Mouse (Mus musculus) hindbrain, embryonic 16.5 days (tissue): ENCODE measurements at regions not wholly inside any gene's neighbourhood (a gene's known extent, or its start where the extent isn't known, plus 50 kb on each side); places are given as distances from the start of the nearest gene placed in this dataset.

ENCODE experiments used
- ATAC-seq: fragments of 200-750 bp; cut with Nextera tagmentation; 2 replicates; pipeline ENCODE4 v1.8.0; 2017; ENCODE audit warnings: moderate TSS enrichment, moderate library complexity
- H3K27ac ChIP-seq: fragments of 300-500 bp; sonication (generic); 2 replicates; pipeline ENCODE4 v1.5.1; 2014; ENCODE audit warnings: low read depth, mild to moderate bottlenecking, control low read depth, low read length, moderate library complexity
- H3K27me3 ChIP-seq: fragments of 300-500 bp; sonication (generic); replicated peaks from 2 replicates; pipeline ENCODE4 v1.6.1; 2014; ENCODE audit warnings: low read length; ENCODE audit not compliant: control insufficient read depth, insufficient read depth
- H3K36me3 ChIP-seq: fragments of 300-500 bp; sonication (generic); 2 replicates; pipeline ENCODE4 v1.6.1; 2014; ENCODE audit warnings: mild to moderate bottlenecking, low read length, moderate library complexity, mixed read lengths; ENCODE audit not compliant: control insufficient read depth, insufficient read depth
- H3K4me1 ChIP-seq: fragments of 300-500 bp; sonication (generic); 2 replicates; pipeline ENCODE4 v1.6.1; 2014; ENCODE audit warnings: low read depth, low read length; ENCODE audit not compliant: control insufficient read depth, insufficient read depth
- H3K4me2 ChIP-seq: fragments of 300-500 bp; sonication (generic); 2 replicates; pipeline ENCODE4 v1.6.1; 2014; ENCODE audit warnings: mild to moderate bottlenecking, low read length, control low read depth, moderate library complexity
- H3K4me3 ChIP-seq: fragments of 300-500 bp; sonication (generic); 2 replicates; pipeline ENCODE4 v1.5.1; 2014; ENCODE audit warnings: mild to moderate bottlenecking, low read length, control low read depth, moderate library complexity
- H3K9ac ChIP-seq: fragments of 300-500 bp; sonication (generic); 2 replicates; pipeline ENCODE4 v1.6.1; 2014; ENCODE audit warnings: low read depth, mild to moderate bottlenecking, control low read depth, low read length, moderate library complexity
- H3K9me3 ChIP-seq: fragments of 300-500 bp; sonication (generic); 2 replicates; pipeline ENCODE4 v1.6.1; 2014; ENCODE audit warnings: mild to moderate bottlenecking, low read length, moderate library complexity; ENCODE audit not compliant: control insufficient read depth
- WGBS: fragments of 180-500 bp; shearing (Covaris S2); extraction: QIAGEN DNeasy Blood & Tissue Kit; methylation state at CpG from one replicate; pipeline ENCODE4 v1.1.7; 2014; 5-methylcytosine and 5-hydroxymethylcytosine counted together

DNA sequence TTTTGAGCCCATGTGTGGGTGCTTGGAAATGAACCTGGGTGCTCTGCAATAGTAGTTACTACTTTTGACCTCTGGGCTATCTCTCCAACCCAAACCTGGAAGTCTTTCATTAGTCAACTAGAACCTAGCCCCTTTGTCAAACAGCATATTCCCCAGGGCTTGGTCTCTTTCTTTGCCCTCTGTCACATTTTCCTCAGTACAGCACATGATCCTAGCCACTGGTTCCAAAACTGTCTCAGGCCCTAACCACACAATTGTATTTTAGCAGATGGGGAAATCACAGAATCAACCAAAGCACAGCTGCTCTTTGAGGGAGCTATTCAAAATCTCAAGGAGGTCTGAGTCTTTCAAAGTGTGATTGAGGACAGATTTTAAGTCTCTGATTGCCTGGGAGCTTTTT, 1155.5 kb downstream of the D3Ertd751e start:
- ATAC-seq: no peak
- Histone ChIP-seq H3K27me3 (no peaks in the 10 kb centered on the region), H3K4me2 (no peak overlapping the region), H3K36me3 (no peaks in the 10 kb centered on the region), H3K4me1 (no peaks in the 10 kb centered on the region), H3K9me3 (no peaks in the 10 kb centered on the region), H3K9ac (no peak overlapping the region), H3K4me3 (no peak overlapping the region), H3K27ac (no peak overlapping the region)

DNA sequence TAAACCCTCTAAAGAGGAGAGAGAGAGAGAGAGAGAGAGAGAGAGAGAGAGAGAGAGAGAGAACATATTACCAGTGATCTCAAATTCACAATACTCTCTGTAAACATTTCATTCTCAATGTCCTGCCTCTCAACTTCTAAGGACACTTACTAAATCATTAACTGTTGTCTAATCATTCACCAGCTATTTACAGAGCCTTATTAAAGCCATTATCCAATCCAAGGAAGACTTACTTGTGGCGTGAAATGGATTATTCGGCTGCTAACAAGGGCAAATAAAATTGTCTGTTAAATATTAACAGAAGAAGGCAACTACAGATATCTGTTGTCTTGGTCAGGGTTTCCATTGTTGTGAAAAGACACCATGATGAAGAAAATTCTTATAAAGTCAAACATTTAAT, 1156.5 kb downstream of the D3Ertd751e start:
- Histone ChIP-seq H3K4me1 (no peaks in the 10 kb centered on the region), H3K27me3 (no peaks in the 10 kb centered on the region), H3K36me3 (no peaks in the 10 kb centered on the region), H3K27ac (no peak overlapping the region), H3K9ac (no peak overlapping the region), H3K4me2 (no peak overlapping the region), H3K4me3 (no peak overlapping the region), H3K9me3 (no peaks in the 10 kb centered on the region)
- WGBS: 78% methylated on average over 2 of the region's 2 CpGs
- ATAC-seq: no peak

DNA sequence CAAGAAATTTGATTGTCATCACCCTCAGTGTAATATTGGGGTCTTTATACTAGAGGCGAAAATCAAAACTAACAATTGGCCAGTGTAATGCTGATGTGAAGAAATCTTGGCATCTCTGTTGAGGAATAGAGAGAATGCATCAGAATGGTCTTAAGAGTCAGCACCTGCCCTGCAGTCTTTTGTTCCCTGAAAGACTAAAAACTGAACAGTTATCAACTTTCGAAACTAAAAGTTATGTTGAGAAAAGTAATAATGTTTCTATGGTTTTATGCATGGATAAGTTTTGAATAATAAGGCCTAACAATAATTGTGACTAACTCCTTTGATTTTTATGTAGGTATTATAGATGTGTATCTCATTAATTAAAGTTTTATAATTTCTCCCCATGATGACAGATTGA, 1158.6 kb downstream of the D3Ertd751e start:
- Histone ChIP-seq H3K4me2 (no peak overlapping the region), H3K36me3 (no peaks in the 10 kb centered on the region), H3K27me3 (no peaks in the 10 kb centered on the region), H3K4me1 (no peaks in the 10 kb centered on the region), H3K4me3 (no peak overlapping the region), H3K9me3 (no peaks in the 10 kb centered on the region), H3K9ac (no peak overlapping the region), H3K27ac (no peak overlapping the region)
- no peak for ATAC-seq
- WGBS: 86% methylated on average over 2 of the region's 2 CpGs

DNA sequence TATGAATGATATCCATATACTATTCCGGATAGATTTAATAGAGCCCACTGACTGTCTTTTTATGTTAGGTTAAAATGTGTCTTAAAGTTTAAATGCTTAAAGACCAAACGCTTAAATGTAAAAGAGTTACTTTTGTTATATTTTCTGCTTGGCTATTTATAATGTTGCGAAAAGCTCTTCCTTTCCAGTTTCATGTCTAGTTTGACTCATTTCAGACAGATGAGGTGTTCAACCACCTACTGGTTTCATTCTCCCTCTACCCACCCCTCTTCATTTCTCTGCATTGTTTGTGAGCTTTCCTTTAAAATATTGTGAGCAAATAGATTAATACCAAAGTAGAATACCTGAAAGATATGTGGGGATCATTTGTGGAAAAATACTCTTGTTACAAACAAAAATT, 1163.8 kb downstream of the D3Ertd751e start:
- Histone ChIP-seq H3K9me3 (no peaks in the 10 kb centered on the region), H3K9ac (no peak overlapping the region)
- no peak for ATAC-seq

DNA sequence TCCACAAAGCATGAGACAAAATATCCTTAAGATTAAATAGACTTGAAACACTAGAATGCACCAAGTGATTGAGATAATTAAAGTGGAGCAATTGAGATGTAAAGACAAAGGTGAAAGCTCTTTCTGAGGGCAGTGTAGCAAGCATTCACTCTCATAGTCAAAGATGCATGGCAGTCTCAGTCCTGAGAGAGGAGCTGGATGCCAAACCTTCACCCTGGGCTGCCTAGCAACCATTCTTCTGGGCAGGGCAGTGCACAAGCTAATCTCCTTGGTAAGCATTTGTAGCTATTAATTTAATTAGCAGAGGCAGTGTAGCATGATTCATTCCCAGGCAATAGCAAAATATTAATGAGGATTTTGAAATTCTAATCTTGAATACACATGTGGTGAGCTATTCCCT, 1166.0 kb downstream of the D3Ertd751e start:
- Histone ChIP-seq H3K4me2 (no peak overlapping the region), H3K27ac (no peak overlapping the region), H3K9ac (no peak overlapping the region), H3K4me1 (no peaks in the 10 kb centered on the region), H3K36me3 (no peaks in the 10 kb centered on the region), H3K27me3 (no peaks in the 10 kb centered on the region), H3K9me3 (no peaks in the 10 kb centered on the region), H3K4me3 (no peak overlapping the region)
- peak; percentile 94 for ATAC-seq

More for the DNA sequence above, 1163.8 kb downstream of the D3Ertd751e start:
- no peaks in the 10 kb centered on the region for H3K27me3 ChIP-seq
- no peak overlapping the region for H3K27ac ChIP-seq
- no peak overlapping the region for H3K4me3 ChIP-seq
- no peak overlapping the region for H3K4me2 ChIP-seq
- 93% methylated on average over 3 of the region's 3 CpGs for WGBS
- H3K4me1 ChIP-seq: no peaks in the 10 kb centered on the region
- no peaks in the 10 kb centered on the region for H3K36me3 ChIP-seq

DNA sequence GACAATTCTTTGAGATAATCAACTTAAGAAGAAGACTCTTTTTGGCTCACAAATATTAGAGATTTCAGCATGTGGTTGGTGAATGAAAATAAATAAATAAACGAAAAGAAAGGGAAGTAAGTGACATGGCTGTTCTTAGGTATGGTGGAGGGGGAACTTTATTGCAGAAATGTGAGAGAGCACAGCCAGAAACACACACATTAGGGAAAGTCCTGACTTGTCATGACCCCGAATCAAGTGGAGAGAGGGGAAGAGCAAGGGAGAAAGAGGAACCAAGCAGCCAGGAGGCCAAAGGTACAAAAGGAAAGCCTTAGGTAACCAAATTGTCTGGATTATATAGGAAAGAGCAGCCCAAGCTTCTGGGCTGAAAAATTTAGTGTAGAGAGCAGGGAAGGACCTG, 1172.7 kb downstream of the D3Ertd751e start:
- no peaks in the 10 kb centered on the region for H3K27me3 ChIP-seq
- H3K27ac ChIP-seq: no peak overlapping the region
- H3K4me1 ChIP-seq: no peaks in the 10 kb centered on the region
- WGBS: 82% methylated on average over 2 of the region's 2 CpGs
- H3K4me2 ChIP-seq: no peak overlapping the region
- no peaks in the 10 kb centered on the region for H3K36me3 ChIP-seq
- H3K9ac ChIP-seq: no peak overlapping the region
- H3K4me3 ChIP-seq: no peak overlapping the region
- no peaks in the 10 kb centered on the region for H3K9me3 ChIP-seq
- ATAC-seq: no peak

DNA sequence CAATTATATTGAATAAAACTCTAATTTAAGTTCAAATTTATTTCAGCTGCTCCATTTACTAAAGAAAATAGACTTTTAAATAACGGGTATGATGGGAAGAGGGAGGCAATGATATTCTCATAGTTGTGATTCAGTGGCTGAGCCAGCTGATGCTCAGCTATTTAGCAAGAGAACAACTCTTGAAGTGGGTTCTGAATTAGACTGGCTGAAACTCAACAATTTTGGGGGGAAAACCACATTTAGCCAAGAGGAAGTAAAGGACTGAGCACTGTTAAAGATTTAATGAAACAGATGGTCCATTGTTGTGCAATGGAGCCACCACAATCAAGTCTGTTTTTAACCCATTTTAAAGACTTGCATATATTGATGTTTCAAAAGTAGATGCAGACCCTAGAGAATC, 1193.0 kb downstream of the D3Ertd751e start:
- ATAC-seq: no peak

DNA sequence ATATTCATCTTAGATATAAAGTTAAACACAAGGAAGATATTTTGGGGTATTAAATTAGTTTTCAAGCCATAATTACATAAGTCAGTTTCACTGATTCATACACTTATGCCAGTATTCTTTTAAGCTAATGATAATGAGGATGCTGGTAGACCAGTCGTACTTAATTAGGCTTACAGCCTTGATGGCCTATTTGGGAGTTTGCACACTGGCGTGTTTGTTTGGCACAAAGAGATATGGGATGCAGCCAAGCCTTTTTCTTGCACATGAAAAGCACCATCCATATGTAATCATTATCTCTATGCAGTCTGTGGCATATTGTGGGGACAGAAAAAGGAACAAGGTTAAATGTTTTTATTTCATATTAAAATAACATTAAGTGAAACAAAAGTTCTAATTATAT, 1234.7 kb downstream of the D3Ertd751e start:
- Histone ChIP-seq H3K9me3 (no peaks in the 10 kb centered on the region), H3K36me3 (no peaks in the 10 kb centered on the region), H3K27me3 (no peaks in the 10 kb centered on the region), H3K4me1 (no peaks in the 10 kb centered on the region), H3K4me3 (no peak overlapping the region), H3K27ac (no peak overlapping the region), H3K9ac (no peak overlapping the region), H3K4me2 (no peak overlapping the region)
- ATAC-seq: 0 out of 2 replicates have a peak, but pooled peaks have one; percentile 52
- WGBS: 48% methylated on average over 2 of the region's 2 CpGs

More for the DNA sequence above, 1193.0 kb downstream of the D3Ertd751e start:
- H3K9me3 ChIP-seq: no peaks in the 10 kb centered on the region
- no peak overlapping the region for H3K4me2 ChIP-seq
- H3K36me3 ChIP-seq: no peaks in the 10 kb centered on the region
- H3K4me1 ChIP-seq: no peaks in the 10 kb centered on the region
- 85% methylated on average over 1 of the region's 1 CpGs for WGBS
- no peaks in the 10 kb centered on the region for H3K27me3 ChIP-seq
- no peak overlapping the region for H3K9ac ChIP-seq
- H3K27ac ChIP-seq: no peak overlapping the region
- no peak overlapping the region for H3K4me3 ChIP-seq
